Mouse (Mus musculus) lung, adult 2 months (tissue): ENCODE data around the gene Pbx4.

Experiments
- CTCF ChIP-seq: fragments of 200-500 bp; IDR thresholded peaks from 2 replicates; pipeline ENCODE4 v1.5.1; 2011; ENCODE audit warnings: mild to moderate bottlenecking, low read length, control low read depth; ENCODE audit not compliant: insufficient read depth
- POLR2A ChIP-seq: fragments of 200-500 bp; IDR thresholded peaks from 2 replicates; pipeline ENCODE4 v1.6.1; 2011; ENCODE audit warnings: low read depth, mild to moderate bottlenecking, control low read depth, low read length, borderline replicate concordance; ENCODE audit errors: extremely low read depth

GRCm38 (mm10) chr8:69887289-69888243, 55.3 kb downstream of the Pbx4 start, which contains the start of gene Cilp2:
- TF ChIP-seq CTCF (no peak), POLR2A (no peak)
